Mouse (Mus musculus): ENCODE results near the gene Hes3.

- no peak for TF ChIP-seq CTCF (IDR thresholded peaks at IDR 0.05; ENCODE audit: control insufficient read depth, insufficient read depth, low read length)
- no peak for TF ChIP-seq POLR2A (IDR thresholded peaks at IDR 0.05; ENCODE audit: borderline replicate concordance, control insufficient read depth, low read depth, low read length)
These were observed 23.6 kb downstream of the Hes3 start for GRCm38 (mm10) chr4:152267748-152268369.

Measured in bone marrow, adult 2 months (tissue).